9 mouse cellular contexts compared by ENCODE assay signal in genomic region chr12:77039295-77039952, GRCm38 (mm10).
A peak's percentile ranks its signal among the peaks of the same experiment; 100 is the strongest.
DNase-seq lines count a peak whose midpoint lies in the region; TF ChIP-seq lines count a peak whose summit lies in the region.
"Had no signal": no experiment of that assay in that cellular context is flagged by ENCODE, and none has a peak within 500 bp of the region (broad histone marks: within the 10 kb centered on the region; RNA-seq: fewer than 3 reads in every experiment).

No protein-coding gene starts in this region.

- no peak for TF ChIP-seq POLR2A in thymus, adult 2 months (IDR thresholded peaks at IDR 0.05; ENCODE audit: control insufficient read depth, extremely low read depth, insufficient read depth, low read length, poor library complexity)

- H3K27me3 ChIP-seq in thymus, adult 2 months (ENCODE audit: control insufficient read depth, insufficient read depth, low read length): no peaks in the 10 kb centered on the region
- H3K27me3 ChIP-seq: liver, embryonic 13.5 days had no signal

- H3K36me3 ChIP-seq in thymus, adult 2 months (ENCODE audit: control insufficient read depth, insufficient read depth, low read length): no peaks in the 10 kb centered on the region
- H3K36me3 ChIP-seq: liver, embryonic 13.5 days had no signal

- TF ChIP-seq CTCF in thymus, adult 2 months (IDR thresholded peaks at IDR 0.05; ENCODE audit: borderline replicate concordance, control insufficient read depth, extremely low read depth, insufficient read depth, low read length, poor library complexity): peak; percentile 82; the same call in 1 of the 2 replicates

- H3K4me1 ChIP-seq in thymus, adult 2 months (replicated peaks; ENCODE audit: control insufficient read depth, insufficient read depth, low read length): peaks cover 13% of the 10 kb centered on the region
- H3K4me1 ChIP-seq: liver, embryonic 13.5 days had no signal

- 30% methylated on average over 17 of the region's 17 CpGs for WGBS in thymus, adult 2 months

- DNase-seq in left cerebral cortex, postnatal 4 days: peak; percentile 66
- DNase-seq in left cerebral cortex, adult 8-10 months (ENCODE audit: low spot score in 2 of 2): no peak
- peak; percentile 95 for DNase-seq in R1 (ENCODE audit: low read depth, low spot score)
- DNase-seq in cerebellum, postnatal 36 days: peak; percentile 40
- DNase-seq in lung, postnatal 25 days (ENCODE audit: low spot score): peak; percentile 59
- DNase-seq in thymus, adult 2 months: peak; percentile 76
- DNase-seq in heart, adult 8-10 months (ENCODE audit: low spot score): no peak
- DNase-seq: liver, embryonic 13.5 days had no signal

- peak overlapping the region; percentile 90 for H3K27ac ChIP-seq in thymus, adult 2 months (ENCODE audit: control insufficient read depth, insufficient read depth, low read length)
- H3K27ac ChIP-seq: liver, embryonic 13.5 days had no signal

- H3K4me3 ChIP-seq in thymus, adult 2 months (ENCODE audit: control insufficient read depth, insufficient read depth, low read length): peak overlapping the region; percentile 33
- H3K4me3 ChIP-seq: erythroblast, embryonic 14.5 days; liver, embryonic 13.5 days had no signal

- intact Hi-C loops in left cerebral cortex, postnatal 4 days (cut with DNase I): no loop called here

Comparison
In these comparisons a context has a peak if more than half of its experiments do, and no peak if none do; other contexts are left out.
1. DNase-seq: peak in left cerebral cortex, postnatal 4 days (single experiment), R1 (single experiment), cerebellum, postnatal 36 days (2 of 2), lung, postnatal 25 days (single experiment) and thymus, adult 2 months (single experiment); none in left cerebral cortex, adult 8-10 months (0 of 2) and heart, adult 8-10 months (single experiment).